Comparison of ENCODE assay signal across 23 mouse cellular contexts in the genomic region with DNA sequence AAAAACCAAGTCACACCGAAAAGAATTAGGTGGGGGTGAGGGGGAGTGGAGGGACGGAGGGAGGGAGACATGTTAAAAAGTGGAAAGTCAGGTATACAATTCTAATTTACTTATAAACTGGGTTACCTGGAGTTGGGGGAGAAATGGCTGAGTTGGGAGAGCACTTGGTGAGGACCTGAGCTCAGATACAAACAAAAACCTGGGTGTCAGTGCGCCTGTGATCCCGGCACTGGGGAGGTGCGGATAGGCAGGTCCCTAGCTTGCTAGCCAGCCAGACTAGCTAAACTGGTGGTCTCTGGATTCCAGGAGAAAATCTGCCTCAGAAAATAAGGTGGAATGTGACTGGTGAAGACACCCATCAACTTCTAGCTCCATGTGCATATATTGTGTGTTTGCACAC.
DNase-seq lines count a peak whose midpoint lies in the region; ATAC-seq lines count a peak whose summit lies in the region.
"Had no signal": no experiment of that assay in that cellular context is flagged by ENCODE, and none has a peak within 500 bp of the region (broad histone marks: within the 10 kb centered on the region; RNA-seq: fewer than 3 reads in every experiment).

No protein-coding gene starts in this region.

- no peak for DNase-seq in embryonic facial prominence, embryonic 10.5 days (ENCODE audit: low spot score)
- DNase-seq in heart, embryonic 10.5 days (ENCODE audit: low spot score) = peak; percentile 54
- no peak for DNase-seq in heart, postnatal 4 days
- DNase-seq in midbrain, embryonic 11.5 days (ENCODE audit: low spot score, missing footprints) = peak; percentile 68
- DNase-seq: adrenal gland, adult 8-10 months; adrenal gland, postnatal 14 days; adrenal gland, postnatal 36 days; B cell, adult 2 months; cerebellum, adult 11-12 months; cerebellum, adult 2 months; cerebellum, adult 9-10 months; cerebellum, postnatal 10 days; cerebellum, postnatal 25 days; forebrain, postnatal 0 days had no signal

- peak overlapping the region; percentile 4; the same call in 1 of the 2 replicates for H3K27ac ChIP-seq in embryonic facial prominence, embryonic 13.5 days
- H3K27ac ChIP-seq in embryonic facial prominence, embryonic 10.5 days (replicated peaks) = no peak overlapping the region
- H3K27ac ChIP-seq in heart, embryonic 10.5 days = no peak overlapping the region
- no peak overlapping the region for H3K27ac ChIP-seq in midbrain, embryonic 11.5 days (ENCODE audit: low read depth, low read length)
- H3K27ac ChIP-seq in midbrain, embryonic 16.5 days (ENCODE audit: low read length) = no peak overlapping the region
- H3K27ac ChIP-seq: forebrain, embryonic 13.5 days; forebrain, embryonic 15.5 days had no signal

- H3K27me3 ChIP-seq in embryonic facial prominence, embryonic 13.5 days = no peaks in the 10 kb centered on the region
- H3K27me3 ChIP-seq in embryonic facial prominence, embryonic 10.5 days (replicated peaks; ENCODE audit: low read depth, poor library complexity, severe bottlenecking) = no peaks in the 10 kb centered on the region
- H3K27me3 ChIP-seq in heart, embryonic 10.5 days (ENCODE audit: insufficient read depth, poor library complexity, severe bottlenecking) = no peaks in the 10 kb centered on the region
- no peaks in the 10 kb centered on the region for H3K27me3 ChIP-seq in midbrain, embryonic 11.5 days (ENCODE audit: control insufficient read depth, insufficient read depth, low read length)
- no peaks in the 10 kb centered on the region for H3K27me3 ChIP-seq in midbrain, embryonic 16.5 days (ENCODE audit: control insufficient read depth, insufficient read depth, low read depth, low read length)
- H3K27me3 ChIP-seq: CH12.LX, Patski had no signal

- H3K4me3 ChIP-seq in embryonic facial prominence, embryonic 13.5 days = no peak overlapping the region
- H3K4me3 ChIP-seq in embryonic facial prominence, embryonic 10.5 days = no peak overlapping the region
- no peak overlapping the region for H3K4me3 ChIP-seq in heart, embryonic 10.5 days
- no peak overlapping the region for H3K4me3 ChIP-seq in midbrain, embryonic 11.5 days (ENCODE audit: low read depth, low read length)
- H3K4me3 ChIP-seq in midbrain, embryonic 16.5 days (ENCODE audit: low read depth, low read length) = no peak overlapping the region
- H3K4me3 ChIP-seq: forebrain, embryonic 13.5 days; forebrain, embryonic 15.5 days had no signal

- H3K36me3 ChIP-seq in embryonic facial prominence, embryonic 13.5 days = no peaks in the 10 kb centered on the region
- no peaks in the 10 kb centered on the region for H3K36me3 ChIP-seq in embryonic facial prominence, embryonic 10.5 days (replicated peaks)
- no peaks in the 10 kb centered on the region for H3K36me3 ChIP-seq in heart, embryonic 10.5 days
- H3K36me3 ChIP-seq in midbrain, embryonic 11.5 days (ENCODE audit: control insufficient read depth, insufficient read depth, low read length) = no peaks in the 10 kb centered on the region
- H3K36me3 ChIP-seq in midbrain, embryonic 16.5 days (ENCODE audit: control insufficient read depth, insufficient read depth, low read length) = no peaks in the 10 kb centered on the region
- H3K36me3 ChIP-seq: forebrain, embryonic 15.5 days; G1E had no signal

- H3K4me2 ChIP-seq in embryonic facial prominence, embryonic 13.5 days = no peak overlapping the region
- H3K4me2 ChIP-seq in midbrain, embryonic 11.5 days = no peak overlapping the region
- H3K4me2 ChIP-seq in midbrain, embryonic 16.5 days (ENCODE audit: low read length) = no peak overlapping the region
- H3K4me2 ChIP-seq: forebrain, embryonic 13.5 days; forebrain, embryonic 15.5 days had no signal

- ATAC-seq in embryonic facial prominence, embryonic 13.5 days (ENCODE audit: insufficient number of reproducible peaks, insufficient read depth, low FRiP score, low TSS enrichment, low read depth) = no peak
- no peak for ATAC-seq in midbrain, embryonic 11.5 days (ENCODE audit: low FRiP score)
- no peak for ATAC-seq in midbrain, embryonic 16.5 days
- ATAC-seq: activated CD4-positive, CD25-positive, alpha-beta regulatory T cell, adult 4 months; CD4-positive, CD25-positive, alpha-beta regulatory T cell, adult 4 months; forebrain, embryonic 13.5 days; forebrain, embryonic 15.5 days; forebrain, postnatal 0 days; Patski had no signal

- 0 out of 2 replicates have a peak, but pooled peaks cover 3% of the 10 kb centered on the region for H3K4me1 ChIP-seq in embryonic facial prominence, embryonic 13.5 days
- H3K4me1 ChIP-seq in embryonic facial prominence, embryonic 10.5 days = peaks cover 14% of the 10 kb centered on the region
- H3K4me1 ChIP-seq in heart, embryonic 10.5 days = peaks cover 10% of the 10 kb centered on the region
- H3K4me1 ChIP-seq in midbrain, embryonic 11.5 days (ENCODE audit: control insufficient read depth, insufficient read depth, low read length) = no peaks in the 10 kb centered on the region; the same call in 1 of the 2 replicates
- no peaks in the 10 kb centered on the region for H3K4me1 ChIP-seq in midbrain, embryonic 16.5 days (ENCODE audit: control insufficient read depth, insufficient read depth, low read length)
- H3K4me1 ChIP-seq: forebrain, embryonic 13.5 days; forebrain, embryonic 15.5 days had no signal

- WGBS in embryonic facial prominence, embryonic 13.5 days = 68% methylated on average over 5 of the region's 5 CpGs
- WGBS in embryonic facial prominence, embryonic 10.5 days = 72% methylated on average over 5 of the region's 5 CpGs
- WGBS in heart, embryonic 10.5 days = 89% methylated on average over 5 of the region's 5 CpGs
- 84% methylated on average over 5 of the region's 5 CpGs for WGBS in midbrain, embryonic 11.5 days
- WGBS in midbrain, embryonic 16.5 days = 81% methylated on average over 5 of the region's 5 CpGs

- no peak overlapping the region for H3K9ac ChIP-seq in embryonic facial prominence, embryonic 13.5 days
- H3K9ac ChIP-seq in midbrain, embryonic 11.5 days (ENCODE audit: low read length) = no peak overlapping the region
- H3K9ac ChIP-seq in midbrain, embryonic 16.5 days (ENCODE audit: low read depth, low read length) = no peak overlapping the region
- H3K9ac ChIP-seq: forebrain, embryonic 13.5 days; forebrain, embryonic 15.5 days; forebrain, postnatal 0 days had no signal

- H3K9me3 ChIP-seq in embryonic facial prominence, embryonic 13.5 days = no peaks in the 10 kb centered on the region
- H3K9me3 ChIP-seq in embryonic facial prominence, embryonic 10.5 days = 0 out of 2 replicates have a peak, but pooled peaks cover under 1% of the 10 kb centered on the region
- H3K9me3 ChIP-seq in heart, embryonic 10.5 days = no peaks in the 10 kb centered on the region
- H3K9me3 ChIP-seq in midbrain, embryonic 11.5 days (ENCODE audit: control insufficient read depth, low read length) = no peaks in the 10 kb centered on the region
- H3K9me3 ChIP-seq in midbrain, embryonic 16.5 days (replicated peaks; ENCODE audit: control insufficient read depth, low read length, poor library complexity, severe bottlenecking) = no peaks in the 10 kb centered on the region
- H3K9me3 ChIP-seq: forebrain, embryonic 13.5 days; forebrain, embryonic 15.5 days; G1E had no signal

Comparison
In these comparisons a context has a peak if more than half of its experiments do, and no peak if none do; other contexts are left out.
1. DNase-seq: peak in heart, embryonic 10.5 days (single experiment) and midbrain, embryonic 11.5 days (single experiment); none in embryonic facial prominence, embryonic 10.5 days (single experiment) and heart, postnatal 4 days (single experiment).